Mouse (Mus musculus) testis, postnatal 10 days (tissue): ENCODE data around the gene Dcst1.

Experiments
- DNase-seq: peaks from one replicate; pipeline ENCODE4 v3.0.0; 2021; ENCODE audit warnings: low spot score

Dcst1 gene

DNA sequence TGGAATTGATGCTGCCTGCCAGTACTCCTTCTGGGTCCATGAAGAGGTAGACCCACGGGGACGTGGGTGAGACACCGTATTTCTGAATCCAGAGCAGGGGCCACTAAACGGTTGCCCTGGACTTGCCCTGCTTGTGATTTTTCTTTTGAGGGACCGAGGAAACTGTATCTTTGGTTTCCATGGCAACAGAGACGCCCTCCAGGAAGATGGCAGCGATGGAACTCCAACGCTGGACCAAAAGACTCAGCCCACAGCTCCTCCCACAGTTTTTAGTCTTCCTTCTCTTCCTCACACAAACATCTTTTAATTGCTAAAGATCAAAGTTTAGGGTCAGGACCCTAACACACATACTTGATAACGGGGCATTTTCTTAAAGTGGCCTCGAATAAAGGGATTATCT is 33.0 kb downstream of the Dcst1 start:
- DNase-seq = no peak

GRCm38 (mm10) chr3:89331561-89331960 is 33.5 kb downstream of the Dcst1 start:
- no peak for DNase-seq

DNA sequence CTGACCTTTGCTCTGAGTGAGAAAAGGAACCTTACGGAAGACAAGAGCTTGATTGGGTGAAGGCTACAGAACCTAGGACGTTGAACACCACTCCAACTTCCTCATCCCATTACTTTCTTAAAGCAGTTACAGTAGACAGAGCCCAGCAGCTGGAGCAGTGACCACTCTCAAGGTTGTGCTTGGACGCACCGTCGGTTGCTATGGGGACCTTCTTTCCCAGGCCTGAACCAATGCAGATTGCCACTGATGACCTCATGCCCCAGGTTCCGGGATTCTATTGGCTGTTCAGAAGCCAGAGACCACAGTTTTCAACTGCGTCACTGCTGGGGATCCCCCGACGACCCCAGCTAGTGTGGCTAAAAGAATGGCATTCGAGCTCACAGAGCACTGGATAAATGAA is 34.1 kb downstream of the Dcst1 start:
- DNase-seq = no peak

GRCm38 (mm10) chr3:89330346-89330745 is 34.7 kb downstream of the Dcst1 start:
- DNase-seq = no peak

DNA sequence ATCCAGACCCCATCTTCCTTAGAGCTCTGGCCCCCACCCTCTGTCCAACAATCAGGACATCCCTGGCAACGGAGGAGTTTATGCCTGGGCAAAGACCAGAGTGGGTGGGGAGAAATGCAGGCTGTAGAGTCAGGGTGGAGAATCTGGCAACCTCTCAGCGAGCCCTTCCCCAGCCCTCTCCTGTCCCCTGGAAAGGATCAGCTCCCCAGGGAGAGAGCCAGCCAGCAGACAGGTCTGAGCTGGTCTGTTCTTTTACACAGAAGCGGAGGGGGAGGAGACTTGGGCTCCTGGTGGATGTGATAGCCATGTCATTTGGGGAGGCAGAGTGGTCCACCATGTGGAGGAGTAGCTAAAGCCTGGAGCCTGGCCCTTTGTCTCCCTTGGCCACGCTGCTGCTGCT is 36.4 kb downstream of the Dcst1 start:
- no peak for DNase-seq

- peak; percentile 38 for DNase-seq
Measured at GRCm38 (mm10) chr3:89327371-89327870, 37.6 kb downstream of the Dcst1 start.

- no peak for DNase-seq
Measured at GRCm38 (mm10) chr3:89325882-89326281, 39.2 kb downstream of the Dcst1 start.

GRCm38 (mm10) chr3:89322514-89323165 is 42.4 kb downstream of the Dcst1 start, which contains the start of gene Efna3:
Efna3 (minus strand) TSS chr3:89322965.
- peak; percentile 79 for DNase-seq

- DNase-seq = no peak
Measured at GRCm38 (mm10) chr3:89322131-89322500, 42.9 kb downstream of the Dcst1 start.

- no peak for DNase-seq
Measured at GRCm38 (mm10) chr3:89321183-89322130, 43.6 kb downstream of the Dcst1 start.

DNA sequence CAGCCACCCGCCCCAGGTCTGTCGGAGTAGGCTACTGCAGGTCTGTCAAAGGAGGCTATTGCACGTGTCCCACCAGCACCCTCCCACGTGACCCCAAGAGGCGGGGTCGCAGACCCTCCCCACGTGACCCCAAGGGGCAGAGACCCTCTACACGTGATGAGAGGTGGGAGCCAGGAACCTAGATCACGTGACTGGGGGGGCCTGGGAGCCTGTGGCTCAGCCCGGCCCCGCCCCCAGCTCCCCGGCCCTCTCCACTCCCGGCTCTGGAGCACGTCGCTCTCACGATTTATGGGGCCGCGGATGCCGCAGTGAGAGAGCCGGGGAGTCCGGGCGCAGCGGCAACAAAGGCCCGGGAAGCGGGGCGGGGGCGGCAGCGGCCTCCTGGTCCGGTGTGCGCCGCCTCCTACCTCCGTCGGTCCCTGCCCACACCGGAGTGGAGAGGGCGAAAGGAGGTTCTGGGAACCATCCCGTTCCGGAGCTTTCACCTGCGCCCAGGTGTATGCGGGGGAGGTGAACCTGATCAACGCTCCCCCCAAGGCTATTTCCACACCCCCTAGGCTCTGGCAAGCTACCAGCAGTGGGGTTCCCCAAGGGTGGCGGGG is 44.4 kb downstream of the Dcst1 start:
- DNase-seq = peak; percentile 67

GRCm38 (mm10) chr3:89319591-89320350 is 45.3 kb downstream of the Dcst1 start:
- DNase-seq = no peak

- DNase-seq = no peak
Measured at GRCm38 (mm10) chr3:89318971-89319590, 46.0 kb downstream of the Dcst1 start.

DNA sequence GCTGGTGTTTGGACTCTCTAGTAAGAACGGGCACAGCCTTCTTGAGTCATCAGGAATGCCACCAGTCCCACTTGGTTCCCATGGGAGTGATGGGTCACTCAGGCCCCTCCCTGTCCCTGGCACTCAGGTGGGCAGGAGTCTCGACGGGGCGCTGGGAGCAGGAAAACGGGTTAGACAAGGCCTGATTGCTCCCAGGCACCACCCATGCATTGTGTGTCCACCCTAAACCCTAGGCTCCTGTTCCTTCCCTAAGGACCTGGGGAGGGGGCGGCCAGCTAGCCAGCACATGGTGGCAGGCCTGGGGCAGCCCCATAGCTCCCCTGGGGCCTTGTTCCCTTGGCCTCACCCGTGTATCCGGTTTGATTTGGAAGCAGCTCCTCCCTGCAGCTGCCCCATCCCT is 46.7 kb downstream of the Dcst1 start:
- DNase-seq = no peak

DNA sequence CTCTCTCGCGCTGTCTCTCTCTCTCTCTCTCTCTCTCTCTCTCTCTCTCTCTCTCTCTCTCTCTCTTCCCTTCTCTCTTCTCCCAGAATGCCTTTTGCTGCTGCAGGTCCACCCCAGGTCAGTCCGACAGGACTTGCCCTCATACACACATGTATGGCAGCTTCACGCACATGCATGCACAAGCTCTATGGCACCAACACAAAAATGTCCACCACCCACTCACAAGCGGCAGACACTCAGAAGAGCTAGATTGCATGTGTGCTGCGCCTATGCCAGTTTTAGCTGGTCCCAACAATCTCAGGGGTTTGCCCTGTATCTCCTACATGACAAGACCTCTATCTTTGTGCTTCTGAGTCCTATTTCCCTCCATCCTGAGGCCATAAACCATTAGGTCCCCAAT is 47.8 kb downstream of the Dcst1 start:
- DNase-seq = no peak

DNA sequence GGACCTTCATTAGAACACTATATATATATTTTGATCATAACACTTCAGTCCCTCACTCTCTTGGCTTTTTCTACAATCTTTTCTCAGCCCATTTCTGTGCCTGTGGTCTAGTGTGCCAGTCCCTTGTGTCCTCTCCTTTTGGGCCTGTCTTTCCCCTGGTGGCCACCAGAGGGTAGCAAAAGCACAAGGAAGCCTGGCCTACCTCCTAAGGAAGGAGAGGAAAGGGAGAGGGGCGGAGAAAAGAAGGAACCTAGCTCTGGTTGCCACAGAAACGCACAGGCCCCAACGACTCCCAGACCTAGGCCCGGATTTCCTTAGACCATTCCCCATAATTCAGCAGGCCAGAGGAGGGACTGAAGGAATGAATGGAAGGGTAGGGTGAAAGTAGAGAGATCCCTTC is 48.2 kb downstream of the Dcst1 start:
- DNase-seq = peak; percentile 87

DNA sequence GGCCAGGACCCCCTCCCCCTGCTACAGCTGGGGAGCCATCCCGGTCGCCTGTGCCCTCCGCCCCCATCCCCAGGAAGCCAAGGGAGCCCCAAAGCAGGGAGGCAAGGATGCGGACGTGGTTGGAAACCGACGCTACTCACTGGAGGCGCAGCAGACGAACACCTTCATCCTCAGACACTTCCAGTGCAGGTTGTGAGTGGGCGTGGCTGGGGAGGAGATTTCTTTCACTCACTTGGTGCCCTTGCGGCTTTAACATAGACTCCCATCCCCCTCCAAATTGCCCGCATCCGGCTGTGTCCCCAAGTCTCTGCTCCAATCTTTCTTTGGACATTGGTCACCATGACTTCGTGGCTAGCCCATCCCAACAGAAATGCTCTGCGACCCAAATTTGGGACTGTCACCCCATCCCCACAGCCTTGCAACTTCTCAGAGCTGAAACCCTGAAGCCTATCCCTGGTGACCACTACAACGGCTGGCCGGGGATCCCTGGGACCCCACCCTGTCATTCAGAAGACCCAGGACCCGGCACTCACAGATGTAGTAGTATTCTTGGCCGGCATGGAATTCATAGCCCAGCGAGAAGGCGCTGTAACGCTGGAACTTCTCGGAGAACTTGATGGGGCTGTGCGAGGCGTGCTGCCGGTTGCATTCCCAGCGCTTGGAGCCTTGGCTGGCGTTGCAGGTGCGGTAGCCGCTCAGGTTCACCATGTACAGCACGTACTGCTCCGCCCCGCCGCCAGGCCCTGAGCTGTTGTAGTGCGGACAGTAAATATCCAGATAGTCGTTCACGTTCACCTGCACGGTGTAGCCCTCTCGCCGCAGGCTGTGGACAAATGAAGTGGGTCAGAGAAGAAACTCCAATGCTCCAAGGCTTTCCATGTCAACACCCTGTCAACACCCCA is 48.9 kb downstream of the Dcst1 start:
- DNase-seq = no peak

GRCm38 (mm10) chr3:89315195-89315929 is 49.7 kb downstream of the Dcst1 start:
- DNase-seq = peak; percentile 94

- DNase-seq = no peak
Measured at GRCm38 (mm10) chr3:89314791-89315190, 50.3 kb downstream of the Dcst1 start.

DNA sequence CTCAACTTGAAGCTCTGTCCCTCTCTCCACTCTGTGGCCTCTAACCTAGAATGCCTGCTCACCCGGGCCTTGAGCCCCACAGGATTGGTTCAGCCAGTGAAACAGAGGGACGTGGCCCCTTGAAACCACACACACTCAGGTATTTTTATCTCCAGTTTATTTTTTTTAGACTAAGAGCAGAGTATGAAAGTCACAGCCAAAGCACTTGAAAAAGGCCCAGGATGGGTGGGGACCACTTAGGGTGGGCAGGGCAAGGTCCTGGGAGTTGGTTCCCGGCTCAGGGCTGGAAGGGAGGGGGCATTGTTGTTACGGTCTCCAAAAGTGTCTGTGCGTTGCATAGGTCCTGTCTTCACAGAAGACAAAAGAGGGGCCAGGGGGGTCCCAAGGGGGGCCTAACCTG is 50.7 kb downstream of the Dcst1 start:
- no peak for DNase-seq
